9 mouse cellular contexts compared by ENCODE assay signal in the genomic region with DNA sequence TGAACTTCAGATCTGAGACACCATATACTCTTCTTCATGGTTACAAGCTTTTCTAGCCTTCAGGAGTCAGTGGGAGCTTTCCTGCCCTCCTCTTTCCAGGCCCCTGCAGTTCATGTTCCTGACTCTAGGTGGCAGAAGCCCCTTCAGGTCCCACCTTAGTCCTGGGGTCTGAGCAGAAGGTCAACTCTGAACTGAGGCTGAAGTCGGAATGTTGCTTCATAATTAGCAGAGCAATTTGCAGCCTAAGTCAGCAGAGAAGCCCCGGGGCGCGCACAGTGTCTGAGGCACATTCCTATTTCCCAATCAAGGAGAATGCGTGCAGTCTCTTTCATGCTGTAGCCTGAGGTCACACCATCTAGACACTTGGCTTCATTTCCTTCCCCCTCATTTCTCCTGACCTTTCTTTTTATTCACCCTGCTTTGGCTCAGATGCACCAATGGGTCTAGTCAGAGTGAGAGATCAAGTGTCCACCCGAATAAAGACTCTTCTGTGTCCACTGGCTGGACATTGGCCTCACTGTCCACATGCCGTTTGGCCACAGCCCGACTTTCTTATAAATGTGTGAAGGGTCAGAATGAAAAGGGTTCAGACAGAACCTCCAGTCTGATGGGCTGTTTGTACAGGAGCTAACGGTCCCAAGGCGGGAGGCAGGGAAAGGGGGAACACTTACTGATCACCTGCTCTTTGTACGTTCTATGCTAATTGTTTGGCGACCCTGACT. TPM values are rescaled to one million over a fixed set of nuclear protein-coding genes. Genes with fewer than 3 reads are reported as not detected.
DNase-seq lines count a peak whose midpoint lies in the region; ATAC-seq and TF ChIP-seq lines count a peak whose summit lies in the region.
"Had no signal": no experiment of that assay in that cellular context is flagged by ENCODE, and none has a peak within 500 bp of the region (broad histone marks: within the 10 kb centered on the region; RNA-seq: fewer than 3 reads in every experiment).

No protein-coding gene starts in this region.

- H3K27me3 ChIP-seq in kidney, postnatal 0 days (ENCODE audit: insufficient read depth, low read length) = no peaks in the 10 kb centered on the region
- H3K27me3 ChIP-seq in neural tube, embryonic 11.5 days (ENCODE audit: control insufficient read depth, insufficient read depth, low read length) = no peaks in the 10 kb centered on the region
- H3K27me3 ChIP-seq: heart, embryonic 13.5 days had no signal

- TF ChIP-seq CTCF in bone marrow, adult 2 months (IDR thresholded peaks at IDR 0.05; ENCODE audit: control insufficient read depth, insufficient read depth, low read length) = peak; percentile 46; the same call in 1 of the 2 replicates
- peak; percentile 79 for TF ChIP-seq CTCF in kidney, postnatal 0 days (IDR thresholded peaks at IDR 0.05; ENCODE audit: low read depth)

- no peaks in the 10 kb centered on the region for H3K4me1 ChIP-seq in bone marrow, adult 2 months (ENCODE audit: control insufficient read depth, insufficient read depth, low read length)
- no peaks in the 10 kb centered on the region for H3K4me1 ChIP-seq in kidney, postnatal 0 days (replicated peaks; ENCODE audit: insufficient read depth, low read length)
- no peaks in the 10 kb centered on the region for H3K4me1 ChIP-seq in neural tube, embryonic 11.5 days (ENCODE audit: control insufficient read depth, insufficient read depth, low read length)
- H3K4me1 ChIP-seq: heart, embryonic 13.5 days had no signal

- H3K4me2 ChIP-seq in kidney, postnatal 0 days (ENCODE audit: low read length) = no peak overlapping the region
- H3K4me2 ChIP-seq in neural tube, embryonic 11.5 days (ENCODE audit: low read depth) = no peak overlapping the region
- H3K4me2 ChIP-seq: heart, embryonic 13.5 days had no signal

- no peak overlapping the region for H3K9ac ChIP-seq in kidney, postnatal 0 days (ENCODE audit: low read depth, low read length)
- no peak overlapping the region for H3K9ac ChIP-seq in neural tube, embryonic 11.5 days (ENCODE audit: low read length)
- H3K9ac ChIP-seq: heart, embryonic 13.5 days had no signal

- H3K4me3 ChIP-seq in bone marrow, adult 2 months (replicated peaks; ENCODE audit: control insufficient read depth, low read depth, low read length) = no peak overlapping the region
- no peak overlapping the region for H3K4me3 ChIP-seq in kidney, postnatal 0 days (replicated peaks; ENCODE audit: low read depth, low read length)
- H3K4me3 ChIP-seq in neural tube, embryonic 11.5 days (ENCODE audit: low read depth, low read length) = no peak overlapping the region
- H3K4me3 ChIP-seq: heart, embryonic 13.5 days had no signal

- peak; percentile 6 for DNase-seq in gastrocnemius, adult 18-20 months (ENCODE audit: low spot score)
- DNase-seq in gastrocnemius, adult 8-10 months (ENCODE audit: low spot score in 2 of 2) = no peak
- DNase-seq in ovary, postnatal 10 days (ENCODE audit: low spot score) = peak; percentile 15
- no peak for DNase-seq in ovary, adult 18-20 months (ENCODE audit: low spot score)
- peak; percentile 50 for DNase-seq in kidney, postnatal 0 days (ENCODE audit: low spot score)
- DNase-seq in neural tube, embryonic 11.5 days (ENCODE audit: low spot score) = peak; percentile 52
- no peak for DNase-seq in frontal cortex, postnatal 36 days (ENCODE audit: low spot score in 2 of 2)

- no peaks in the 10 kb centered on the region for H3K36me3 ChIP-seq in kidney, postnatal 0 days (ENCODE audit: insufficient read depth, low read length)
- H3K36me3 ChIP-seq in neural tube, embryonic 11.5 days (ENCODE audit: control insufficient read depth, insufficient read depth, low read length) = no peaks in the 10 kb centered on the region
- H3K36me3 ChIP-seq: heart, embryonic 13.5 days had no signal

- no peak for TF ChIP-seq POLR2A in bone marrow, adult 2 months (IDR thresholded peaks at IDR 0.05; ENCODE audit: borderline replicate concordance, control insufficient read depth, low read depth, low read length)

- WGBS in bone marrow, adult 2 months = 75% methylated on average over 12 of the region's 12 CpGs
- 75% methylated on average over 12 of the region's 12 CpGs for WGBS in kidney, postnatal 0 days
- WGBS in neural tube, embryonic 11.5 days = 75% methylated on average over 12 of the region's 12 CpGs

- ATAC-seq in kidney, postnatal 0 days (replicated peaks; ENCODE audit: low FRiP score, low read depth) = no peak
- no peak for ATAC-seq in neural tube, embryonic 11.5 days (ENCODE audit: insufficient read depth, low FRiP score, low TSS enrichment)

- no peak overlapping the region for H3K27ac ChIP-seq in bone marrow, adult 2 months (ENCODE audit: control insufficient read depth, insufficient read depth, low read depth, low read length, poor library complexity)
- H3K27ac ChIP-seq in kidney, postnatal 0 days = no peak overlapping the region
- no peak overlapping the region for H3K27ac ChIP-seq in neural tube, embryonic 11.5 days (ENCODE audit: low read depth, low read length)
- H3K27ac ChIP-seq: heart, embryonic 13.5 days had no signal

- H3K9me3 ChIP-seq in kidney, postnatal 0 days (replicated peaks; ENCODE audit: low read length) = no peaks in the 10 kb centered on the region
- no peaks in the 10 kb centered on the region for H3K9me3 ChIP-seq in neural tube, embryonic 11.5 days (ENCODE audit: control insufficient read depth, low read length)
- H3K9me3 ChIP-seq: heart, embryonic 13.5 days had no signal

RNA-seq across cellular contexts. Expression of gene Tmem72, which starts 58.4 kb away (rescaled TPM):
- total RNA-seq in gastrocnemius, adult 18-20 months (2021) = under 1 TPM; 0.02 to 0.05 TPM
- total RNA-seq in gastrocnemius, adult 8-10 months (2022) = under 1 TPM in 2 of 4 experiments, not detected in 2; 0.02 to 0.03 TPM
- not detected in 2 replicates for polyA plus RNA-seq in bone marrow, adult 2 months (2011; ENCODE audit: insufficient read depth, insufficient read length, low replicate concordance, missing spikeins)
- polyA plus RNA-seq in kidney, postnatal 0 days (2015; fragmentation: Nextera tagmentation; extraction: Ambion mirVana) = 23.5 and 26.5 TPM in 2 replicates
- polyA plus RNA-seq in neural tube, embryonic 11.5 days (2014; fragmentation: Nextera tagmentation; extraction: Ambion mirVana) = 0.04 and 0.12 TPM in 2 replicates

Comparison
In these comparisons a context has a peak if more than half of its experiments do, and no peak if none do; other contexts are left out.
1. DNase-seq: peak in gastrocnemius, adult 18-20 months (single experiment), ovary, postnatal 10 days (single experiment), kidney, postnatal 0 days (single experiment) and neural tube, embryonic 11.5 days (single experiment); none in gastrocnemius, adult 8-10 months (0 of 2), ovary, adult 18-20 months (single experiment) and frontal cortex, postnatal 36 days (0 of 2).
2. RNA of gene Tmem72, which starts 58.4 kb away (polyA plus RNA-seq): 23.5 to 26.5 TPM in kidney, postnatal 0 days; 0.04 to 0.12 TPM in neural tube, embryonic 11.5 days and not detected in bone marrow, adult 2 months; every median in the first group is over 10 times any median in the second.